Mouse (Mus musculus): ENCODE data around the gene Cadps. TPM values are rescaled to one million over a fixed set of nuclear protein-coding genes. Genes with fewer than 3 reads are reported as not detected.

Gene Cadps
- polyA plus RNA-seq, 1 experiment from 2014 or later, result not detected

GRCm38 (mm10) chr14:12448883-12449282, 374.0 kb downstream of the Cadps start:
- H3K9ac ChIP-seq (ENCODE audit: low read depth, low read length), result no peak overlapping the region
- 65% methylated on average over 6 of the region's 6 CpGs for WGBS (ENCODE audit: insufficient replicate concordance)
- no peak overlapping the region for H3K27ac ChIP-seq (ENCODE audit: low read length)
- no peak overlapping the region for H3K4me3 ChIP-seq (ENCODE audit: low read depth, low read length)
- no peak for ATAC-seq (ENCODE audit: low read depth)
- H3K9me3 ChIP-seq (replicated peaks; ENCODE audit: control insufficient read depth, low read length), result no peaks in the 10 kb centered on the region
- H3K4me1 ChIP-seq (ENCODE audit: control insufficient read depth, low read depth, low read length), result no peaks in the 10 kb centered on the region
- no peaks in the 10 kb centered on the region for H3K36me3 ChIP-seq (ENCODE audit: control insufficient read depth, insufficient read depth)
- no peak overlapping the region for H3K4me2 ChIP-seq (ENCODE audit: low read depth, low read length)
- H3K27me3 ChIP-seq (ENCODE audit: control insufficient read depth, insufficient read depth, low read depth, low read length), result no peaks in the 10 kb centered on the region

- H3K4me3 ChIP-seq (ENCODE audit: low read depth, low read length), result no peak overlapping the region
- WGBS (ENCODE audit: insufficient replicate concordance), result 67% methylated on average over 2 of the region's 2 CpGs
- H3K27me3 ChIP-seq (ENCODE audit: control insufficient read depth, insufficient read depth, low read depth, low read length), result no peaks in the 10 kb centered on the region
- H3K9ac ChIP-seq (ENCODE audit: low read depth, low read length), result no peak overlapping the region
- no peak overlapping the region for H3K27ac ChIP-seq (ENCODE audit: low read length)
- H3K9me3 ChIP-seq (replicated peaks; ENCODE audit: control insufficient read depth, low read length), result no peaks in the 10 kb centered on the region
- H3K36me3 ChIP-seq (ENCODE audit: control insufficient read depth, insufficient read depth), result no peaks in the 10 kb centered on the region
- no peak for ATAC-seq (ENCODE audit: low read depth)
- no peak overlapping the region for H3K4me2 ChIP-seq (ENCODE audit: low read depth, low read length)
- H3K4me1 ChIP-seq (ENCODE audit: control insufficient read depth, low read depth, low read length), result no peaks in the 10 kb centered on the region
These were observed 381.9 kb downstream of the Cadps start for GRCm38 (mm10) chr14:12441019-12441418.

- no peaks in the 10 kb centered on the region for H3K4me1 ChIP-seq (ENCODE audit: control insufficient read depth, low read depth, low read length)
- WGBS (ENCODE audit: insufficient replicate concordance), result 50% methylated on average over 4 of the region's 4 CpGs
- H3K36me3 ChIP-seq (ENCODE audit: control insufficient read depth, insufficient read depth), result no peaks in the 10 kb centered on the region
- H3K27me3 ChIP-seq (ENCODE audit: control insufficient read depth, insufficient read depth, low read depth, low read length), result no peaks in the 10 kb centered on the region
- H3K9ac ChIP-seq (ENCODE audit: low read depth, low read length), result no peak overlapping the region
- no peaks in the 10 kb centered on the region for H3K9me3 ChIP-seq (replicated peaks; ENCODE audit: control insufficient read depth, low read length)
- ATAC-seq (ENCODE audit: low read depth), result no peak
- H3K27ac ChIP-seq (ENCODE audit: low read length), result no peak overlapping the region
- no peak overlapping the region for H3K4me2 ChIP-seq (ENCODE audit: low read depth, low read length)
- no peak overlapping the region for H3K4me3 ChIP-seq (ENCODE audit: low read depth, low read length)
These were observed 384.9 kb downstream of the Cadps start for GRCm38 (mm10) chr14:12437976-12438375.

GRCm38 (mm10) chr14:12437422-12437821, 385.5 kb downstream of the Cadps start:
- Histone ChIP-seq H3K9ac (ENCODE audit: low read depth, low read length) (no peak overlapping the region), H3K4me1 (ENCODE audit: control insufficient read depth, low read depth, low read length) (no peaks in the 10 kb centered on the region), H3K36me3 (ENCODE audit: control insufficient read depth, insufficient read depth) (no peaks in the 10 kb centered on the region), H3K27me3 (ENCODE audit: control insufficient read depth, insufficient read depth, low read depth, low read length) (no peaks in the 10 kb centered on the region), H3K27ac (ENCODE audit: low read length) (no peak overlapping the region), H3K4me2 (ENCODE audit: low read depth, low read length) (no peak overlapping the region), H3K4me3 (ENCODE audit: low read depth, low read length) (no peak overlapping the region), H3K9me3 (replicated peaks; ENCODE audit: control insufficient read depth, low read length) (no peaks in the 10 kb centered on the region)
- ATAC-seq (ENCODE audit: low read depth), result no peak
- WGBS (ENCODE audit: insufficient replicate concordance), result 65% methylated on average over 7 of the region's 7 CpGs

- Histone ChIP-seq H3K4me3 (ENCODE audit: low read depth, low read length) (no peak overlapping the region), H3K27me3 (ENCODE audit: control insufficient read depth, insufficient read depth, low read depth, low read length) (no peaks in the 10 kb centered on the region), H3K27ac (ENCODE audit: low read length) (no peak overlapping the region), H3K9me3 (replicated peaks; ENCODE audit: control insufficient read depth, low read length) (no peaks in the 10 kb centered on the region), H3K9ac (ENCODE audit: low read depth, low read length) (no peak overlapping the region), H3K36me3 (ENCODE audit: control insufficient read depth, insufficient read depth) (no peaks in the 10 kb centered on the region), H3K4me2 (ENCODE audit: low read depth, low read length) (no peak overlapping the region), H3K4me1 (ENCODE audit: control insufficient read depth, low read depth, low read length) (no peaks in the 10 kb centered on the region)
- ATAC-seq (ENCODE audit: low read depth), result no peak
- WGBS (ENCODE audit: insufficient replicate concordance), result 63% methylated on average over 14 of the region's 14 CpGs
These were observed 385.9 kb downstream of the Cadps start for GRCm38 (mm10) chr14:12436903-12437368.

DNA sequence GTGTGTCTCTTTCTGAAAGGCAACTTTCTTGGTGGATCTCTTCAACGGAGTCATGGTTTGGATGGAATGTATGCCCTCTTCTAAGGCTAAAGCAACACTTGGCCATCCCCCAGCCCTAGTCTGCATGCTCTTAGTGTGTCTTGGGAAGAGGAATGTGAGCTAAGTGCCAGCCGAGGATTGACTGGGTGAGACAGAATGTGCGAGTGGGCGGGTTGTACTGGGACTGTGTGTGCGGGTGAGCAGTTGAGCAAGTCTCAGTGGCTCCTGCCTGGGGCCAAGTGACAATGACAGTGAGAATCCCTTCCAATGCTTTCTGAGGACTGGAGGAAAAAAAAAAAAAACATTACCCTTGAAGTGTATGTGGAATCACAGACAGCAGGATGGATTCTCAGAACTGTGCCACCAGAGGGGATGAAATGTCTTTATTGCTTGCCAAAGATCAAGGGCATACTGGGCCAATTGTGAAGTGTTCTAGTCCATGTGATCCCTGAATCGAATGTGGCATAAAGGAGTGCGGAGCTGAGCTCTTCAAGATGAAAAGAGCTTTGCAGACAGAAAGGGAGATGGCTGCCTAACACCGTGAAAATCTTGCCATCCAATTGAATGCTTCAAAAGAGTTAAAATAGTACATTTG, 394.7 kb downstream of the Cadps start:
- H3K4me3 ChIP-seq (ENCODE audit: low read depth, low read length), result no peak overlapping the region
- no peaks in the 10 kb centered on the region for H3K4me1 ChIP-seq (ENCODE audit: control insufficient read depth, low read depth, low read length)
- H3K36me3 ChIP-seq (ENCODE audit: control insufficient read depth, insufficient read depth), result no peaks in the 10 kb centered on the region
- no peaks in the 10 kb centered on the region for H3K27me3 ChIP-seq (ENCODE audit: control insufficient read depth, insufficient read depth, low read depth, low read length)
- no peak for ATAC-seq (ENCODE audit: low read depth)
- no peak overlapping the region for H3K9ac ChIP-seq (ENCODE audit: low read depth, low read length)
- H3K27ac ChIP-seq (ENCODE audit: low read length), result no peak overlapping the region
- WGBS (ENCODE audit: insufficient replicate concordance), result 59% methylated on average over 8 of the region's 8 CpGs
- no peak overlapping the region for H3K4me2 ChIP-seq (ENCODE audit: low read depth, low read length)
- H3K9me3 ChIP-seq (replicated peaks; ENCODE audit: control insufficient read depth, low read length), result no peaks in the 10 kb centered on the region

DNA sequence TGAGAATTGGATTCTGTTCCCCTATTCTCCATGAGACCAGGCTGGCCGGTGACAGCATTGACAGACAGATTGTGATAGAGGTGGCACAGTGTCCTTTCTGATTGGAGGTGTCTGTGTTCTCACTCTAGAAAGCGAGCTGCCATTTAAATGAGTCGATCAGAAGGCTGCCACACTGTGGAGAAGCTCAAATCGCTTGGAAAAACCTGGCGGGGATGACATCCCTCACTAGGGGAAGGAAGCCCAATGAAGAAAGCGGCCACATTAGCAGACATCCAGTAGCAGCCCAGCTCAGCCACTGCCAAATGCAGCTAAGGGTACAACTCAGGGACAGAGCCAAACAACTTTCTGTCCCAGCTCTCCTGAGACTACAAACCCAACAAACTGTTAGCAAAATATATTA, 397.6 kb downstream of the Cadps start:
- ATAC-seq (ENCODE audit: low read depth), result no peak
- Histone ChIP-seq H3K9ac (ENCODE audit: low read depth, low read length) (no peak overlapping the region), H3K36me3 (ENCODE audit: control insufficient read depth, insufficient read depth) (no peaks in the 10 kb centered on the region), H3K4me3 (ENCODE audit: low read depth, low read length) (no peak overlapping the region), H3K27me3 (ENCODE audit: control insufficient read depth, insufficient read depth, low read depth, low read length) (no peaks in the 10 kb centered on the region), H3K27ac (ENCODE audit: low read length) (no peak overlapping the region), H3K4me1 (ENCODE audit: control insufficient read depth, low read depth, low read length) (no peaks in the 10 kb centered on the region), H3K4me2 (ENCODE audit: low read depth, low read length) (no peak overlapping the region), H3K9me3 (replicated peaks; ENCODE audit: control insufficient read depth, low read length) (no peaks in the 10 kb centered on the region)
- WGBS (ENCODE audit: insufficient replicate concordance), result 41% methylated on average over 6 of the region's 6 CpGs

- Histone ChIP-seq H3K9me3 (replicated peaks; ENCODE audit: control insufficient read depth, low read length) (no peaks in the 10 kb centered on the region), H3K9ac (ENCODE audit: low read depth, low read length) (no peak overlapping the region), H3K27ac (ENCODE audit: low read length) (no peak overlapping the region), H3K4me3 (ENCODE audit: low read depth, low read length) (no peak overlapping the region), H3K27me3 (ENCODE audit: control insufficient read depth, insufficient read depth, low read depth, low read length) (no peaks in the 10 kb centered on the region), H3K4me2 (ENCODE audit: low read depth, low read length) (no peak overlapping the region), H3K4me1 (ENCODE audit: control insufficient read depth, low read depth, low read length) (no peaks in the 10 kb centered on the region), H3K36me3 (ENCODE audit: control insufficient read depth, insufficient read depth) (no peaks in the 10 kb centered on the region)
- no peak for ATAC-seq (ENCODE audit: low read depth)
- 71% methylated on average over 12 of the region's 12 CpGs for WGBS (ENCODE audit: insufficient replicate concordance)
These were observed 412.6 kb downstream of the Cadps start for GRCm38 (mm10) chr14:12410276-12410675.

DNA sequence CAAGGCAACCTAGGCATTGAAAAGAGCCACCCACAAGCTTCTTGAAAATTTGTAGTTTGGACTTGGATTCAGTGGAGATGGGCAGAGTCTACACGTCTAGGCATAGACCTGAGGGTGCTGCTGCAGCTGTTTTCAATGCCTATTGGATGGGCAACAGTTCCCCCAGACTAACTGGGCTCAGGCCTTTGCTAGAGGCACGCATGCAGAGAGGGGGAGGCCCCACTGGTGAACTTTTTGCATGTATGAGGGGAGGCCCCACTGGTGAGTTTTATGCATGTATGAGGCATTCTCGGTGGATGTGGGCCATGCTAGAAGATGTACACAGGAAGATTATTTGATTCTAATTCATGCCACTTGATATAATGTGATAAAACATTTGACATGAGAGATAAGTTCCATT, 413.1 kb downstream of the Cadps start:
- Histone ChIP-seq H3K4me1 (ENCODE audit: control insufficient read depth, low read depth, low read length) (no peaks in the 10 kb centered on the region), H3K27ac (ENCODE audit: low read length) (no peak overlapping the region), H3K36me3 (ENCODE audit: control insufficient read depth, insufficient read depth) (no peaks in the 10 kb centered on the region), H3K4me3 (ENCODE audit: low read depth, low read length) (no peak overlapping the region), H3K4me2 (ENCODE audit: low read depth, low read length) (no peak overlapping the region), H3K27me3 (ENCODE audit: control insufficient read depth, insufficient read depth, low read depth, low read length) (no peaks in the 10 kb centered on the region), H3K9me3 (replicated peaks; ENCODE audit: control insufficient read depth, low read length) (no peaks in the 10 kb centered on the region), H3K9ac (ENCODE audit: low read depth, low read length) (no peak overlapping the region)
- ATAC-seq (ENCODE audit: low read depth), result no peak
- WGBS (ENCODE audit: insufficient replicate concordance), result 38% methylated on average over 3 of the region's 3 CpGs
